Mouse (Mus musculus) thymus, postnatal 25 days (tissue): ENCODE data around the gene Gm45208.

Experiments used
- DNase-seq: peaks from one replicate; pipeline ENCODE4 v3.0.0; 2022

Gene Gm45208

DNA sequence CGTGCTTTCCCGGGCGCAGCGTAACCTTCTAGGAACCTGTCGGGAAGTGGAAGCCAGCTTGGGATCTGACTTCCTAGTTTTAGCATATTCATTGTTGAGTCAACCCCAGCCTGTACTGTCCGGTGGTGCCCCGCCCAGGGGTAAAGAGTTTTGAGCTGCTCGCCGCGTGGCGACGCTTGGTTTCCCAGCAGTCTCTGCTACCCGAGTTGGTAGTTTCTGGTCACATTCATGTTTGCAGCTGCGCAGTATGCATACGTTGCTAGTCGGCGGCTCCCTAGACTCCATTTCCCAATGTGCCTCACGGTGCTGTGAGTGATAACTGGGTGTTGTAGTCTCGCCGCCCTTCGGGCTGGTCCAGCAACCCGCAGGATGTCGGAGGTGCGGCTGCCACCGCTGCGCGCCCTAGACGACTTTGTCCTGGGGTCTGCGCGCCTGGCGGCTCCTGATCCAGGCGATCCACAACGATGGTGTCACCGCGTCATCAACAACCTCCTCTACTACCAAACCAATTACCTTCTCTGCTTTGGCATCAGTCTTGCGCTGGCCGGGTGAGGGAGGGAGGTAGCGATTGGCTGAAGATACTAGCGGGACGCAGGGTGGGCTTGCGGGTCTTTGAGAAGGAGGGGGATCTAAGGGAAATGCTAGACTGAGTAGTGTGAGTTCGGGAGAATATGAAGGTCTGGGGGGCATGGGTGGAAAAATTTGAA, 6.3 kb downstream of the Gm45208 start, which contains the start of gene Praf2:
Gene Praf2, plus strand, starts transcription at position 225 of the 707 bp plus-strand sequence.
- peak; percentile 72 for DNase-seq

GRCm38 (mm10) chrX:7728922-7729265, 6.8 kb downstream of the Gm45208 start:
- no peak for DNase-seq

- DNase-seq, result peak; percentile 84
Measured at GRCm38 (mm10) chrX:7733571-7734156, 11.6 kb downstream of the Gm45208 start.

GRCm38 (mm10) chrX:7739336-7740081, 17.5 kb downstream of the Gm45208 start:
- no peak for DNase-seq

GRCm38 (mm10) chrX:7740082-7740819, 18.2 kb downstream of the Gm45208 start:
- DNase-seq, result no peak

GRCm38 (mm10) chrX:7741103-7741502, 19.1 kb downstream of the Gm45208 start:
- no peak for DNase-seq

DNA sequence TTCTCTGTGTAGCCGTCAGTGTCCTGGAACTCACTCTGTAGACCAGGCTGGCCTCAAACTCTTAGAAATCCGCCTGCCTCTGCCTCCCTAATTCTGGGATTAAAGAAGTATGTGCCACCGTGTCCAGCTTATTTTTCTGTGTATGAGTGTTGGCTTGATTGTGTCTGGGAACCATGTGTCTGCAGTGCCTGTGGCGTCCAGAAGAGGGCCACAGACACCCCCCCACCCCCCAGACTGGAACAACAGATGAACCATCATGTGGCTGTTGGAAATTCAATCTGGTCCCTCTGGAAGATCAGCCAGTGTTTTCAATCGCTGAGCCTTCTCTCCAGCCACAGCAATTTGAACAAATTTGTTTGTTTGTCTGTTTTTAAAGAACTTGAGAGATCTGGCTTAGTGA, 21.4 kb downstream of the Gm45208 start:
- no peak for DNase-seq

- no peak for DNase-seq
Measured at GRCm38 (mm10) chrX:7744940-7745339, 22.9 kb downstream of the Gm45208 start.

DNA sequence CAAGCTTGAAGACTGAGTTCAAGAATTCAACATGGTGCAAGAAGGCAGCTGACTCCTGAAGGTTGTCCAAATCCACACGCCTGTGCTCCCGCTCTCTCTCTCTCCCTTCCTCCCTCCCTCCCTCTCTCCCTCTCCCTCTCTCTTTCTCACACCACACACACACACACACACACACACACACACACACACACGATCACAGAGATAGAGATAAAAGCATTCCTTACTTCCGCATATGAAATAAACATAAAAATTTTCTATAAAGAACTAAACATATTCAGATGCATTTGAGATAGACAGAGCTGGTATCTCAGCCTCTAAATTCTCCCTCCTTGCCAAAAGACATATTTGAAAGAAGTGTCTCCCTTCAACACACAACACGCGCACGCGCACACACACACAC, 23.4 kb downstream of the Gm45208 start:
- DNase-seq, result no peak

DNA sequence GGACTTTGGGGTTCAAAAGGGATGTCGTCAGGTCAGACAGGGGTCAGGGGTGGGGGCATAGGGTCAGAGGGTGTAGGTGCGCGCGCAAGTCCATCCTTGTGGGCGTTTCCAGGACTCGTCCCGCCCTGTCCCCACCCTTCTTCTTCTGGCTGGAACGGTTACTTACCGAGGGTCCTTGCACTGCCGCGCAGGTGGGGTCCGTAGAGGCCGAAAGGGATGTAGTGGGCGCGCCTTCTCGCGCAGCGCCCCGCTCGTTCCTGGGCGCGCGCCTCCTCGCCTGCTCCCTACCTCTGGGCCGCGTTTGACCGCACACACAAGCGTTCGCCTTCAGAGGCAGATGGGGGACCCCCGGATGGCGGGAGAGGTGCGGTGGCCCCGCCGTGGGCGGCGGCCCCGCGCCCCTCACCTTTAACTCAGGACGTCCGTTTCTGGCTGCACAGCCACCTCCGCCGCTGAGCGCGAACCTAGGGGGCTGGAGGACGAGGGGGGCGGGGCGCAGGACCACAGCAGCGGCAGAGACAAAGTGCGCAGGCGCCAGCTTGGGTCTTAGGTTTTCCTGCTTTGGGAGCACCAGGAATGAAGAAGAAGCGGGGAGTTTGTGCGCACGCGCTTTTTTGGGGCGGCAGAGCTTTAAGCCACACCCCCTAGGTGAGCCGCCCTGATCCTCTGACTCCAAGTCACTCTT, 28.5 kb downstream of the Gm45208 start, which contains the start of gene Ccdc120:
Gene Ccdc120, minus strand, starts transcription at position 474 of the 685 bp plus-strand sequence.
- DNase-seq, result peak; percentile 31

GRCm38 (mm10) chrX:7753627-7754026, 31.6 kb downstream of the Gm45208 start:
- peak; percentile 41 for DNase-seq

DNA sequence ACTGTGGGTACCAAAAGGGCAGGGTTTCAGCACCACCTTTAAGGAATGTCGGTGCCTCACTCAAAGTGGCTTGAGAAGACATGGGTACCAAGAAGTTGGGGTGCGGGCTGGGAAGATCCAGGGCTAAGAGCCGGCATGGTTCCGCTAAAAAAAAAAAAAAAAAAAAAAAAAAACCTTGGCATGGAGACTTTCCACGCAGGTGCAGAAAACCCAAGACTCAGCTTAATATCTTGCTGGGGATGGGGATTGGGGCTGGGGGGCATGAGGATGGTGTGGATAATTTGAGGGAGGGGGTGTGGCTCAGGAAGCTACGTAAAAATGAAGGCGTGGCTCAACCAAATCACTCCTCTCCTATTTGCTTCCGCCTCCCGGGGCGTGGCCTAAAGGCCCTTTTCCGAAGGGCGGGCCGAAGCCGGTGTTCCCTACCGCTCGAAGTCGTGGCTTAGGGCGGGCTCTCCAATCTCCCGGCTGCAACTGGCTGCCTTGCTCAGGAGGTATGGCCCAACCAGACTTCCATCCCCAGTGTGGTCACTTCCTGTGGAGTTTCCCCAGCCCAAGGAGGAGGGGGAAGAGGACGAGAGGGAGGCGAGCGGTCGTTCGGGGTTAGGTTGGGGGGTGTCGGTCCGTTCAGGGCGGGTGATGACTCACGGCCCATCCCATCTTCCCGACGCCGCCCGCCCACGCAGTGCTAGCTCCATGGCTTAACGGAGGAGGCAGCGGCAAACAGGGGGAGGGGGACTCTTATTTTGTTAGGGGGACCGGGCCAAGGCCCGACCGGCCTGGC, 40.3 kb downstream of the Gm45208 start, which contains the start of gene Tfe3:
Gene Tfe3, plus strand, starts transcription at position 424 of the 784 bp plus-strand sequence.
- DNase-seq, result peak; percentile 79

DNA sequence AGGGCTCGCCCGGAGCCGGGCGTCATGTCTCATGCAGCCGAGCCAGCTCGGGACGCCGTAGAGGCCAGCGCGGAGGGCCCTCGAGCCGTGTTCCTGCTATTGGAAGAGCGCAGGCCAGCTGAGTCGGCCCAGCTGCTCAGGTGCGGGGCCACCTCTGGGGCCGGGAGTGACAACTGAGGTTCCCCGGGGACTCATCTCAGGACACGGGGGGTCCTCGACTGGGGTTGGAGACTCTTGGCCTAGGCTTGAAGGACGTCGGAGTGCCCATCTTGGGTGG, 40.8 kb downstream of the Gm45208 start:
- no peak for DNase-seq

DNA sequence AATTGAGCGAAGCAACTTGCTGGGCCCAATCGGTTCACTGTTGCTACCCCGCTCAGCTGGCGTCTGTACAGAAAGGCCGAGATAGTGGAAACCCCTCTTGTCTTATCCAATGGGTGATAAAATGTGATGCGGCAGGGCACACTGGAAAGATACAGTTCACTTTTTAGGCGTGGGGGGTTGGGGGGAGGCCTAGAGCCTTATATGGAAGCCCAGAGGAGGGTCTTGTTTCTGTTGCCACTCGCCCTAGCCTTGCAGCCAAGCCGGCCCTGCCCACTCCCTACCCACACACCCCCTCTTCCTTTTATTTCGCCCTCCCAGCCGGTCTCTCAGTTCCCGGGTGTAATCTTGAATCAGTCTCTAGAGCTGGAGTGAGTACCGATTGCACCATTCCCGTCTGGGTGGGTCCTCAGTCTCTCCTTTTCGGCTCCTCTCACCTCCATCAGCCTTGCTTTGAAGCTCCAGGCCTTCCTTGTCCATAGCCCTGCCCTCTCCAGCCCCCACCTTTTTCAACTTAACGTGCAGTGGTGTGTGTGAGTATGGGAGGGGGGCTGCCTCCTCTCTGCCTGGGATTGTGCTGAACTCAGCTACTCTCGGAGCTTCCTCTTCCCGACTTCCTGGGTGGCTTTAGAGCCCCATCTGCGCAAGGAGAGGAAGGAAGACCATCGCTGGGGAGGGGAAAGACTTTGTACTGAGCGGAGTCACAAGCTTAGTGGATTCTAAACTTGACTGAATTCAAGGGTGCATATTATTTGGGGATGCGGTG, 41.8 kb downstream of the Gm45208 start:
- DNase-seq, result peak; percentile 10

DNA sequence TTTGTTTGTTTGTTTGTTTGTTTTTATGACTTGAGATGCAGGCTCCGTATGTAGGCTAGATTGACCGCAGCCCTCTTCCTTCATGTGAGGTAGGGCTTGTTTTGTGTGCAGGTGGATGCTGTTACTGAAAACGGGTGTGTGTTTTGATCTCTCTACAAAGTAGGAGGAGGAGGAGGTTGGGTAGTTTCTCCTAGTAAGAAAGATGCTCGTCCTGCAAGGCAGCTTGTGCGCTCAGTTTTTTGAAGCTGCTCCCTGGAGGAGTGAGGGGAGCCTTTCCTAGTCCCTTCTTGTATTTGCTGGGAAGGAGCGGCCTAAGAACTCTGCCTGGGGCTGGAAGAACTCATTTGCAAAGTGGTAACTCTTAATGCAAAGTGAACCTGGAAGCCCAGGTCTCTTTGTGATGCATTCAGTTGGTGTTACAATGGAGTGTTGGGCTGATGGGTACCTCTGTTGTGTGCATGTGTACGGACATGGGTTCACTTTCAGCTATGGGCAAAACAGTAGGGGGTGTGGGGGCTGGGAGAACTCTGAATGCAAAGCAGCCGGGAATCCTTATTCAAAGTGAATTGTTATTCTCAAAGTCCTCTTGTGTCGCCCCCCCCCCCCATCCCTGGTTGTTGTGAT, 42.7 kb downstream of the Gm45208 start:
- DNase-seq, result no peak

DNA sequence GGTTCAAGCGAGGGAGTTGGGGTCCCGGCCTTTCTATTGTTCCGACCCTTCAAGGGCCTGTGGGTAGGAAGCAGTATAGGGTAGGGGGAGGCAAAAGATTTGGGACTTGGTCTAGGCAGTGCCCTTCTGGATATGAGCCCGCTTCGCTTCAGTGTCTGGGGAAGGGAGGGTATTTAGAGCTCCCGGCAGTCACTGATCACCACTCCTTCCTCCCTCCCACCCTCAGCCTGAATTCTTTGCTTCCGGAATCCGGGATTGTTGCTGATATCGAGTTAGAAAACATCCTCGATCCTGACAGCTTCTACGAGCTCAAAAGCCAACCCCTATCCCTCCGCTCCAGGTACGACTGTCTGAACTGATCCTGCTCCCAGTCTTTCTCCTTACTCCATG, 43.2 kb downstream of the Gm45208 start:
- no peak for DNase-seq

GRCm38 (mm10) chrX:7765764-7766163, 43.7 kb downstream of the Gm45208 start:
- no peak for DNase-seq

DNA sequence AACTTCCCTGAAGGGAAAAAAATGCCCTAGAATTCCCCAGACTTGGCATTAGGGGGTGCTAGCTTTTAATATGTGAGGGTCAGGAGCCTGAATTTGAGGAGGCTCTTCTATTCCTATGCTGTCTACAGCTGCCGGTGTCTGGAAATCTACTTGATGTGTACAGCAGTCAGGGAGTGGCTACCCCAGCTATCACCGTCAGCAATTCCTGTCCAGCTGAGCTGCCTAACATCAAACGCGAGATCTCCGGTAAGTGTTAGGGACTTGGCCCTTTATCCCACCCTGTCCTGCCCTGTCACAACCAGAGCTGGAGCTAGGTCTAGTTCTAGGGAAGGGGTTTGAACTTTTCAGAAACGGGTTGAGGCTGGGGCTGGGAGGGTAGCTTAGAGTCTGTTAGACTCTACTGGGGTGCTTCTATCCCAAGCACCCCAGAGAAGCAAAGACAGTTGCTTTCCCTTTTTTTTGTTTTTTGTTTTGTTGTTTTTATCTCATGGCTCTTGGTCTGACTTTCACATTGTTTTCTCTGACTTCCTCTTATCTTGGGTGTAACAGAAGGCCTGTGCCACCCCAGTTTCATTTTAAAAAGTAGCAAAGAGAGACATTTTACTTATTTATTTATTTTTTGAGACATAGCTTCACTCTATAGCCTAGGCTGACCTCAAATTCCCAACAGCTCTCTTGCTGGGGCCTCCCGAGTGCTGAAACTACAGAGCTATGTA, 47.4 kb downstream of the Gm45208 start:
- DNase-seq, result no peak

DNA sequence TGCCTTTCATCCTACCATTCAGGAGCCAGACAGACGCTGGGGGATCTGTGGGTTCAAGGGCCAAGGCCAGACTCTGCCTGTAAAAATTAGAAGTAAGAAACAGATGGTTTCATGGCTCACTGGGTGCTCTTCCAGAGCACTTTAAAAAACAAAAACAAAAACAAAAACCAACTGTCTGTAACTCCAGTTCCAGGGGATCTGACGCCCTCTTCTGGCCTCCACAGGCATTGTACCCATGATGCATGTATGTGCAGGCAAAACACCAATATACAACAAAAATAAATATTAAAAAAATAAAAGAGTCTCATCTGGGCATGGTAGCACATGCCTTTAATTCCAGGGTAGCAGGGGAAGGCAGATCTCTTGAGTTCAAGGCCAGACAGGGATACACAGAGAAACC, 50.7 kb downstream of the Gm45208 start:
- no peak for DNase-seq
